In genomic region chr10:126833006-126833405, GRCm38 (mm10) we compare ENCODE assay signal across 9 mouse cellular contexts.
DNase-seq lines count a peak whose midpoint lies in the region; ATAC-seq lines count a peak whose summit lies in the region.
"Had no signal": no experiment of that assay in that cellular context is flagged by ENCODE, and none has a peak within 500 bp of the region (broad histone marks: within the 10 kb centered on the region; RNA-seq: fewer than 3 reads in every experiment).

No protein-coding gene starts in this region.

- H3K4me2 ChIP-seq in hindbrain, embryonic 14.5 days (replicated peaks) = no peak overlapping the region

- no peak for ATAC-seq in hindbrain, embryonic 14.5 days (ENCODE audit: low FRiP score)

- H3K9me3 ChIP-seq in hindbrain, embryonic 10.5 days = no peaks in the 10 kb centered on the region
- no peaks in the 10 kb centered on the region for H3K9me3 ChIP-seq in hindbrain, embryonic 14.5 days (ENCODE audit: control insufficient read depth, low read length)

- no peak overlapping the region for H3K9ac ChIP-seq in hindbrain, embryonic 14.5 days

- no peaks in the 10 kb centered on the region for H3K27me3 ChIP-seq in hindbrain, embryonic 10.5 days (ENCODE audit: insufficient read depth, poor library complexity, severe bottlenecking)
- no peaks in the 10 kb centered on the region for H3K27me3 ChIP-seq in hindbrain, embryonic 14.5 days (ENCODE audit: control insufficient read depth, insufficient read depth, low read length)

- peaks cover 9% of the 10 kb centered on the region for H3K4me1 ChIP-seq in hindbrain, embryonic 10.5 days (replicated peaks)
- 0 out of 2 replicates have a peak, but pooled peaks cover 4% of the 10 kb centered on the region for H3K4me1 ChIP-seq in hindbrain, embryonic 14.5 days (replicated peaks; ENCODE audit: control insufficient read depth, insufficient read depth, low read length)

- WGBS in hindbrain, embryonic 10.5 days = 31% methylated on average over 5 of the region's 5 CpGs
- WGBS in hindbrain, embryonic 14.5 days = 31% methylated on average over 5 of the region's 5 CpGs

- H3K36me3 ChIP-seq in hindbrain, embryonic 10.5 days = no peaks in the 10 kb centered on the region
- H3K36me3 ChIP-seq in hindbrain, embryonic 14.5 days (replicated peaks; ENCODE audit: control insufficient read depth, insufficient read depth) = no peaks in the 10 kb centered on the region

- DNase-seq in hindbrain, embryonic 10.5 days (ENCODE audit: low spot score) = peak; percentile 45
- no peak for DNase-seq in hindbrain, embryonic 14.5 days (ENCODE audit: low spot score)
- DNase-seq in right cerebral cortex, adult 18-20 months = peak; percentile 45
- no peak for DNase-seq in right cerebral cortex, postnatal 36 days (ENCODE audit: low spot score in 2 of 2)
- DNase-seq in adrenal gland, postnatal 14 days = peak; percentile 63
- peak; percentile 37 for DNase-seq in lung, postnatal 14 days
- DNase-seq in frontal cortex, postnatal 25 days (ENCODE audit: low spot score in 2 of 2) = no peak
- no peak for DNase-seq in cerebellum, adult 9-11 months

- no peak overlapping the region for H3K27ac ChIP-seq in hindbrain, embryonic 10.5 days
- H3K27ac ChIP-seq in hindbrain, embryonic 14.5 days = no peak overlapping the region

- no peak overlapping the region for H3K4me3 ChIP-seq in hindbrain, embryonic 10.5 days
- no peak overlapping the region for H3K4me3 ChIP-seq in hindbrain, embryonic 14.5 days (replicated peaks; ENCODE audit: low read length)
- H3K4me3 ChIP-seq: myocyte had no signal

Comparison
In these comparisons a context has a peak if more than half of its experiments do, and no peak if none do; other contexts are left out.
1. DNase-seq: peak in hindbrain, embryonic 10.5 days (single experiment), right cerebral cortex, adult 18-20 months (single experiment), adrenal gland, postnatal 14 days (single experiment) and lung, postnatal 14 days (single experiment); none in hindbrain, embryonic 14.5 days (single experiment), right cerebral cortex, postnatal 36 days (0 of 2), frontal cortex, postnatal 25 days (0 of 2) and cerebellum, adult 9-11 months (single experiment).